Mouse (Mus musculus) thymus, postnatal 0 days (tissue): ENCODE results near the gene Ltbp1. TPM values are rescaled to one million over a fixed set of nuclear protein-coding genes. Genes with fewer than 3 reads are reported as not detected.

Experiments
- DNase-seq: peaks from one replicate; pipeline ENCODE4 v3.0.0-alpha.2; 2015; ENCODE audit warnings: low spot score
- polyA plus RNA-seq: library from polyadenylated mRNA; unstranded; fragments of >200 nt; fragmentation: Nextera tagmentation; extraction: Ambion mirVana; gene quantifications from 2 replicates; pipeline ENCODE4 v1.2.1, GENCODE M21; 2015

The Ltbp1 gene
- polyA plus RNA-seq, 1 experiment from 2014 or later: 1.9 TPM

DNA sequence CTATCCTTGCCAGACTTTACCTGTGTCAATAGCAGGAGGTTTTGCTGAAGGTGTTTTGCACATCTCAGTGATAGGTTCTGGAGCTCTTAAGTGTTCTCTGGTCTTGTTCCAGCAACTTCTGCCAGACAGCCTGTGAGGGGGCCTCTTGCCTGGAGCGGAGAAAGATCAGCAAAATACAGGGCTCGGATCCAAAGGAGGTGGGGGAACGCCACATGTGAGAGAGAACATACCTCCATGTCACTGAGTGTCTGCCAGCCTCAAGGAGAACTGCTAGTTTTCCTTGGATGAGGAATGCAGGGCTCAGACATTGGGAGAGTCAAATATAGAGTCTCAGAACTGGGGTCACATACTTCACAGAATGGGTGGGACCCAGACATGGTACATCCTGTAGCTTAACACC is 230.4 kb downstream of the Ltbp1 start:
- DNase-seq: no peak

- DNase-seq: no peak
These were observed 231.2 kb downstream of the Ltbp1 start for GRCm38 (mm10) chr17:75236543-75236942.

- peak; percentile 7 for DNase-seq
These were observed 232.1 kb downstream of the Ltbp1 start for GRCm38 (mm10) chr17:75237456-75237855.

DNA sequence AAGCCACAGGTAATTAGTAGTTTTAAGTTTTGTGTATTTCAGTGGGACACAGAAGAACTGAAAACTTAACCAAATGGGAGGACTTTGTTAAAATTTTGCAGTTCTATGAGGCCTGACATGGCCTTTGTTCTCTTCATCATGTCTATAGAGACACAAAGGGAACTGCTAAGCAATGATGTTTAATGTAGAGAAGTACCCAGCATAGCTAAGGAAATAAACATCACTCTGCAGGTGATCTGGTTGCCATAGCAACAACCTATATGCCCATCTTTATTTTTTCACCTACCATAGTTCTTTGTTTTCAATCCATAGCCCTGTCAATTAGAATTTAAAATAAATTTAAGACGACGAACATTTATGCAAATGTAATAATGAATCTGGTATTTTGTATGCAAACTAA is 233.3 kb downstream of the Ltbp1 start:
- no peak for DNase-seq

DNA sequence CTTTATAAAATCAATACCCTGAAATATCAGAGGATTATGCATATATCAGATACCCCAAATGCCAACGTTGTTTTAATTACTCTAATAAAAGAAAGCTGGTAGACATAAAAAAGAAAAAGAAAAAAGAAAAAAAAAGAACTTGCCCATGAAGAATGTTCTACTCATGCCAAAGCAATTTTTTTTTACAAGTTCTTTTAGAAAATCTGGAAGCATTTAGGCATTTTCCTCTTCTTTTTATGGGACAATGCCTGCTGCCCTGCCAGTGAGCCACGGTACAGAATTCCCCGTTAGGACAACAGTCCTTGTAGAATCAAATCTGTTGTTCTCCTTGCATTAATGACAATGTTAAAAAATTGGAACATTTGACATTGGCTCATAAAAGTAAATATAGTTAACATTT is 234.2 kb downstream of the Ltbp1 start:
- no peak for DNase-seq

DNA sequence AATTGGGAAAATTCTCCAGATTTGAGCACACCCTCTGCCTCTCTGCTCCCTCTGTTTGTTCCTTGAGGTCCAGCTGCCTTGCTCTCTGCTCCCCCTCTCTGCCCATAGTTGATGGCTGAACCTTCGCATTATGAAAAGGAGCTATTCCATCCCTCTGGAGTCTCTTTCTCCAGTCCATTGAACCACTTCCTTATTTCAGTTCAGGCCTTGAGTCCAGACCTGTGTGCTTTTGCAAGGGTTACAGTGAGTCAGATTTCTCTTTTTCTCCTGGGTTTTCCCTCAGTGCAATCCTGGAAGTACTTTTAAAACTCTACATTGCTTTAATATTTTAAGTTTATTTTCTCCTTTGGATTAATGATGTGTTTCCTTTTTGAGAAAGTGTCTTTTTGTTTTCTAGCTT is 236.7 kb downstream of the Ltbp1 start:
- DNase-seq: no peak

GRCm38 (mm10) chr17:75243221-75243620 is 237.9 kb downstream of the Ltbp1 start:
- no peak for DNase-seq

- DNase-seq: no peak
These were observed 238.8 kb downstream of the Ltbp1 start for GRCm38 (mm10) chr17:75244148-75244547.

GRCm38 (mm10) chr17:75245085-75245484 is 239.7 kb downstream of the Ltbp1 start:
- no peak for DNase-seq

GRCm38 (mm10) chr17:75248632-75249031 is 243.3 kb downstream of the Ltbp1 start:
- no peak for DNase-seq

DNA sequence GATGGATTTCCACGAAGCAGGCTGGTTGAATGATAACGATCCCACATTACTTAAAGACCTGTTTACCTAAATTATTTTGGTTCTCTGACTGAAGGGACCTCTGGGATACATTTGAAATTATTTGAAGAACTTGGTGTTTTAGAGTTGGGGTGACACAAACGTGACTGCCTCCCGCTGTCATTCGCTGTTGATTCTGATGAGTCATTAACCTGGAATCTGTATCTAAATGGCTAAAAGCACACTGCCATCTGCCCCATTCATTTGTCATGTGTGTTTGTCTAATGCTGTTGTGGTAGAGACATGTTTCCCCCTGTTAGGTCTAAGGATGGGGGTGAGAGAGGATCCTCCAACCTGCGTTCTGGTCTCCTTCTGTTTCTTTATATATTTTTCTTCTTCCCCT is 245.2 kb downstream of the Ltbp1 start:
- no peak for DNase-seq

- no peak for DNase-seq
These were observed 245.7 kb downstream of the Ltbp1 start for GRCm38 (mm10) chr17:75251094-75251493.

GRCm38 (mm10) chr17:75252540-75252939 is 247.2 kb downstream of the Ltbp1 start:
- no peak for DNase-seq

DNA sequence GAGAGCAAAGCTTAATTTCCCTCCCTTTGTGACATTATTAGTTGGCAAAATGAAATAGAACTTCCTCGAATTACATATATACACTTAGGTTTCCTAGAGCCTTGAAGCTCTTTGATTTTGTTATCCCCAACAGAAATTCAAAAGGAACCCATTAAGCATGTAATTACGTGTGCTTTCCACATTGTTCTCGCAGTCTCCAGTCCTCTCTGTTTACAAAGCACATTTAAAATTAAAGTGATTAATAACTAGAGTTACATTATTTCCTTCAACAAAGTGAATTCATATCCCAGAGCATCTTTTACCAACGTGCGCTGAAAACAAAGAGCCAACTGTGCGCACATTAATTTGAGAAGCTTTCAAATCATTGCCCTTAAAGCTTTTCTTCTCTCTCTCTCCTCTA is 249.5 kb downstream of the Ltbp1 start:
- DNase-seq: no peak

GRCm38 (mm10) chr17:75255967-75256366 is 250.6 kb downstream of the Ltbp1 start:
- DNase-seq: no peak

GRCm38 (mm10) chr17:75258427-75258826 is 253.1 kb downstream of the Ltbp1 start:
- DNase-seq: no peak

DNA sequence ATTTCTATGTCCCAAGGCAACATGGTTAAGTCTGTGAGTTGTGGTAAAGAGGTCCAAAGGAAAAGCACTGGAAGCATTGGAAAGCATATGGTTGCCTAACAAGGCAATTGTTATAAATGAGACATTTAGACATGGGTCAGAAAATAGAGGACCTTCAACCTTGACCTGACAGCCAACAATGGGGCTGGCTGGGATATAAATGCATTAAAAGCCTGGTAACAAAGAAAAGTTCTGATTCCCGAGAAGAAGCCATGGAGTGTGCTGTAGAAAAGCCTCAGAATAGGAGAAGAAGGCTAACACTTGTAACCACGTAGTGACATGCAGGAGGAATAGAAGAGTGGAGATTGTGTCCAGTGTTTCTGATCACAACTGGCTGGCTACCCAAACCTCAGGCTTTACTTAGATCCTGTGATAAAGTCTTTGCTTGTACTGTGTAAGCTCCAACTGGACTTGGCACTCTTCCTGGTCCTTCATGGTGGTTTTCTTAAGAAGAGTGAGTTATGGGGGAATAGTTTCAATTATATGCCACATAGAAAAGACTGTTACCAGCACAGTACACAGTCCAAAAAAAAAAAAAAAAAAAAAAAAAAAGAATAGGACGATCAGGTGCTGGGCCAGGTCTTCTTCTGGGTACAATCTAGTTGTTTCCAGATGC is 258.1 kb downstream of the Ltbp1 start:
- DNase-seq: no peak

GRCm38 (mm10) chr17:75268506-75268905 is 263.1 kb downstream of the Ltbp1 start:
- DNase-seq: no peak

DNA sequence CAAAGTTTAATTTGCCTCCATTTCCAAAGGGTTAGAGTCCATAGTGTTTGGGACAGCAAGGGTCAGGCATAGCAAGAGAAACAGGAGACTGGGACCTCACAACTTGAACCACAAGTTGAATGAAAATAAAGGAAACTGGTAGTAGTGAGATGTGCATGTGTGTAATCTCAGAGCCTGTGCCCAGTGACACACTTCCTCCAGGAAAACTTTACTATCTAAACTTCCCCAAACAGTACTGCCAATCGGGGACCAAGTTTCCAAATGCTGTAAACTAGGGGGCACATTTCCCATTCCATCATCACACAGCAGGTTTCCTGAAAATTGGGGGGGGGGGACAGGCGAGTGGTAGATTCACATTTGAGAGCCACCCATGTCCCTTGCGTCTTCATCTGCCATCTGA is 267.1 kb downstream of the Ltbp1 start:
- DNase-seq: no peak

GRCm38 (mm10) chr17:75273272-75273671 is 267.9 kb downstream of the Ltbp1 start:
- DNase-seq: no peak

- no peak for DNase-seq
These were observed 269.9 kb downstream of the Ltbp1 start for GRCm38 (mm10) chr17:75275302-75275701.

GRCm38 (mm10) chr17:75278106-75278505 is 272.7 kb downstream of the Ltbp1 start:
- no peak for DNase-seq

- DNase-seq: no peak
These were observed 273.2 kb downstream of the Ltbp1 start for GRCm38 (mm10) chr17:75278561-75278960.

DNA sequence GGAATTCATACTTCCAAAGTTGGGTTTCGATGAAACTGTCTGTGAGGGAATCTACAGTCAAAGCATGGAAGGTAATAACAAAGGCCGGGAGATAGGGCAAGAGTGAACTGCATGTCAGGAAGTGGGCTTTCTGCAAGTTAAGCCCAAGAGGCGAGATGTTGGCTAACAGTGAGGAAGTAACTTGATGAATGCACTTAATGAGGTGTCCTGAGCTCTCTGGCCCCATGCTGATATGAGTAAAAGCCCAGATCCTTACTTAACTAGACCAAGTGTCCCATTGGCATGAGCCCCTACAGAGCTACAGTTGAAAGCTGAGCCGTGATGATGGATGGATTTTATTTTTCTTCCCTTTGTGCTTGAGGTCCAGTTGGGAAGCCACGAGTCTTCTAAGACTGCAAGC is 276.0 kb downstream of the Ltbp1 start:
- no peak for DNase-seq
